Mouse (Mus musculus) olfactory bulb, adult 2 months (tissue): ENCODE measurements around the gene Slc35c1. TPM values are rescaled to one million over a fixed set of nuclear protein-coding genes. Genes with fewer than 3 reads are reported as not detected.

Experiments used
- H3K27ac ChIP-seq: fragments of 200-500 bp; 2 replicates; pipeline ENCODE4 v1.5.1; 2012; ENCODE audit warnings: low read depth, low read length; ENCODE audit not compliant: insufficient read depth
- H3K4me1 ChIP-seq: fragments of 200-500 bp; 2 replicates; pipeline ENCODE4 v1.6.1; 2012; ENCODE audit warnings: low read length; ENCODE audit not compliant: control insufficient read depth, insufficient read depth
- H3K4me3 ChIP-seq: fragments of 200-500 bp; 2 replicates; pipeline ENCODE4 v1.5.1; 2012; ENCODE audit warnings: mild to moderate bottlenecking, low read depth, low read length, moderate library complexity; ENCODE audit not compliant: insufficient read depth
- CTCF ChIP-seq: fragments of 200-500 bp; IDR thresholded peaks from 2 replicates; pipeline ENCODE4 v1.5.1; 2012; ENCODE audit warnings: low read depth, mild to moderate bottlenecking, low read length, moderate library complexity; ENCODE audit not compliant: insufficient read depth
- POLR2A ChIP-seq: fragments of 200-500 bp; IDR thresholded peaks from 2 replicates; pipeline ENCODE4 v1.6.1; 2012; ENCODE audit warnings: mild to moderate bottlenecking, low read depth, low read length, moderate library complexity; ENCODE audit not compliant: insufficient read depth
- WGBS: fragments of 180-500 bp; shearing (Covaris S2); methylation state at CpG from one replicate; pipeline ENCODE4 v1.1.7; 2018; 5-methylcytosine and 5-hydroxymethylcytosine counted together
- polyA plus RNA-seq: library from polyadenylated mRNA; stranded (reverse); fragments of >200 nt; gene quantifications from 2 replicates; pipeline ENCODE4 v1.2.4, GENCODE M21; 2012; ENCODE audit warnings: low replicate concordance; ENCODE audit not compliant: missing spikeins, insufficient read depth, insufficient read length

The Slc35c1 gene
- polyA plus RNA-seq, 1 experiment: not detected

DNA sequence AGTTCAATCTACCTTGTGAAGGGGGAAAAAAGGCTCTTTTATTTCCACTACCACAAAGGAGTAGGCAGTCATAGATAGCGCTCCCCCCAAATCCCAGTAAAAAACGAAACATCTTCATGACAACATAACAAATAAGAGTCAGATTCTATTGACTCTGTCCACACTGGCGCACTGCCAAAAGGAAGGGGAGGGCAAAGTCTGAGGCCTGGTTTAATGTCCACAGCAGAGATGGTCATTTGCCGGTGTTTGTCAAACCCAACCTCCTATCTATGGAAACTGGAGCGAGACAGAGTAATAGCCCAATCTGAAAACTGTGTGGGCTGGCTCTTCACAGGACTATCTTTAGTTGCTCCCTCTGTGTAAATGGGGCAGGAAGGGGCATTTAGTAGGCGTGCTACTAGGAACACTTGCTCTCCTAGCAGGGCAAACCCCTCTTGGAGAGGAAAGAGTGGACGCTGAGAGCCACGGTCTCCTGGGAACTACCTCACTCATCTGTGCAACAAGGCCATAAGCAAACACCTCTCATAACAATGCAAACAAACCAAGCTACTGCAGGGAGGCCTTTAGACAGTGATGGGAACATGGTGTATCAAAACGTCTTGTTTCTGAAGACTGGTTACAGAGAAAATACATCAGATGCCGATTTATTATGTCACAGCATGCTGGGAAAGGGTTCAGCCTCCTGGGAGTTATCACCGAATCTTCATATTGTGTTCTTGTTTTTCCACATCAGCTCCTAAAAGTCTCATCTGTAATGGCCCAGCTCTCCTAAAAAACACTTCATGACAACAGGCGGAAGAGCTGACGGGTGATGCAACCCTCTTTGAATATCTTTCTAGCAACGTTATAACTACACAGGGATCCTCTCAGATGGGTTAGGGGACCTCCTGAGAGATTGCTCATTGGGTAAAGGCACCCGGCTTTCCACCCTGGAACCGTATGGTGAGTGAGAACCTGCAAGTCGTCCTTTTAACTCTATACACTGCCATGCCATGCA is 27.7 kb downstream of the Slc35c1 start:
- Histone ChIP-seq H3K4me3 (peak overlapping the region; percentile 96), H3K4me1 (peaks cover 25% of the 10 kb centered on the region), H3K27ac (peak overlapping the region; percentile 88)
- WGBS: 5% methylated on average over 17 of the region's 17 CpGs
- TF ChIP-seq POLR2A (no peak), CTCF (no peak)

DNA sequence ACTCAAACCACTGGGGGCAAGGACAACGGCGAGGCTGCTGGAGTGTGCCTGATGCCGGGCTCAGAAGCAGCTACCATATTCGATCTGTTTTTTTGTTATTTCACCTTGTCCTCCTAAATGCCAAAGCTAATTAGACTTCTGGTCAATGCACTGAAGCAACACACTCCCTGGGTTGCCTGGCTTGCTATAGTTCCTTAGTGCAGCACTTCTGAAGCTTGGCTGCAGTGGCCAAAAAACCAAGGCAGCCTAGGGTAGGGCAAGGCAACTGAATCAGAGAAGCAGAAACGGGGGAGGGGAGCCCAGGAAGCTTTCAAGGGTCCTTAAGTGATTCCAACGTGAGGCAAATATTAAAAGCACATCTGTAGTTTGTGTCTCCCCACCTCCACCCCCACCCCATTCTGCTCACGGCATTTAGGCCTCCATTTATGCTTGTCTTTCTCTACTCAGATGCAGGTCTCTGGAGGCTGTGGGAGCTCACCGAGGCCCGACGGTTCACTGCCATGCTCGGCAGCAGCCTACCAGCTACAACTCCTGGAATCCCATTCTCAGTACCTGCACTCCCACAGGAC is 28.6 kb downstream of the Slc35c1 start:
- WGBS: 6% methylated on average over 11 of the region's 11 CpGs
- Histone ChIP-seq H3K27ac (peak overlapping the region; percentile 88), H3K4me3 (peak overlapping the region; percentile 96), H3K4me1 (peaks cover 28% of the 10 kb centered on the region)
- TF ChIP-seq CTCF (no peak), POLR2A (0 out of 2 replicates have a peak, but pooled peaks have one; percentile 6)

DNA sequence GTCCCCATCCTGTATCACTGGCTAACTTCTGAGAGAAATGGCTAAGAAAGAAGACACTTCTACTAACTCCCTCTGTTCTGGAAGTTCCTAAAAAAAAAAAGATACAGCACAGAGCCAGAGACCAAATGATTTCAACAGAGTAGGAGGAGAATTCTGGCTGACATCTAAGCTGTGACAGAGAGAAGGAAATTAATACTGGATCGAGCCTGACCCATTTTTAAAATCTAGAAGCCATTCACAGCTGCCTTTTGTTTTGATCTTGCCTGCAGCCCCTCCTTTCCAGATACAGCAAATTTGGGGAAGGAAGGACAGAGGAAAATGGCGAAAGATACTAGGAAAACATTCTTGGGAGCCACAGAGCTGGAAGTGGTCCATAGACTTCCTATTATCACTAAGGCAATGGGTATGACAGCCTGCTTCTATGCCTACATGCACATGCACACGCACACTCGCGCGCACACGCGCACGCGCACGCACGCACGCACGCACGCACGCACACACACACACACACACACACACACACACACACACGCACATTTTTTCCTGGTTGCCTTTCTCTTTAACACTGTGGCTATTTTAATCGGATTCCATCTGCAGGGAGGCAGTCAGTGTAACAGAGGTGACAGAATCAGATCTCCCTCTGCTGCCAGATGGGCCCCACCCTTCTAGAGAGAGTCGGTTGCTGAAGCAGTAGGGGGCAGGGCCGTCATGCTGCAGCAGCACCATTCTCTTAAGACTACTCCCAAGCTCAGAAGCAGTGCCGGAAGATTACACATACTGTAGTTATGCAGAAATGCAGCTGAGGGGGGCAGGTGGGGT is 29.4 kb downstream of the Slc35c1 start:
- no peak for TF ChIP-seq CTCF
- no peak for TF ChIP-seq POLR2A
- Histone ChIP-seq H3K4me3 (peak overlapping the region; percentile 96), H3K27ac (peak overlapping the region; percentile 88), H3K4me1 (peaks cover 34% of the 10 kb centered on the region)
- 13% methylated on average over 21 of the region's 21 CpGs for WGBS

DNA sequence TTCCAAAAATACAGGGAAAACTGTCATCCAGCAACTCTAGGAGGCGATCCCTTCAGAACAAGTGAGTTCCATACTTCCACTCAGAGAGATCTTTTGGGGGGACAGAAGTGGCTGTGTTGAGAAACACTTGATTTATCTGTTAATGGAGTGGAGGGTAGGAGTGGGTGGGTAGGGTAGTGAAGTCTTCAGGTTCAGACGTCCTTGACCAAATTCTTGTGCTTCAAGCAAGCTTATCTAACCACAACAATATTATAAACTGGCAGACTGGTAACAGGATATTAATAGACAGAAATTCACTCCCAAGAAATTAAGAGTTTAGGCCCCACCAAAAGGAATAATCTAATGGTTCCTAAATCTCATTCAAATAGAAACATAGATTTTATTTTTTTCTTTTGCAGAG is 30.2 kb downstream of the Slc35c1 start:
- Histone ChIP-seq H3K4me1 (peaks cover 37% of the 10 kb centered on the region), H3K4me3 (no peak overlapping the region), H3K27ac (0 out of 2 replicates have a peak overlapping the region, but pooled peaks have one; percentile 47)
- 44% methylated on average over 2 of the region's 2 CpGs for WGBS
- TF ChIP-seq POLR2A: no peak
- no peak for TF ChIP-seq CTCF

DNA sequence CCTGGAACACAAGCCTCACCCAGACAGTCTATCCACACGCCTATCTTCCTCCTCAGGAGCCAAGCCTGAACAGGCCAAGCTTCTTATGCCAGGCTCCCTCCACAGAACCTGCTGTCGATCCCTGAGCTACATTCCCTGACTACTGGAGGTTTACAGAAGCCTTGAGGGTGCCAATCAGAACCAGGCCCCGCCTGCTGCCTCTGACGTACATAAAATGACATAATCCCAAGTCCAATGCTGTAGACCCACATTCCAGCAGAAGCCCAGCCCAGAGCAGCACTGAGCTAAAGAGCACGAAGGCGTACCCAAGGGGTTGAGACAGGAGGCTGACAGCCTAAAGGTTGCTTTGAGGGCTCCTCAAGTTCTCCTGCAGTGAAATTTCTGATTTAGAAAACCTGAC is 32.5 kb downstream of the Slc35c1 start:
- Histone ChIP-seq H3K4me1 (peaks cover 56% of the 10 kb centered on the region), H3K27ac (peak overlapping the region; percentile 77), H3K4me3 (no peak overlapping the region)
- 19% methylated on average over 6 of the region's 6 CpGs for WGBS
- TF ChIP-seq CTCF (no peak), POLR2A (no peak)

DNA sequence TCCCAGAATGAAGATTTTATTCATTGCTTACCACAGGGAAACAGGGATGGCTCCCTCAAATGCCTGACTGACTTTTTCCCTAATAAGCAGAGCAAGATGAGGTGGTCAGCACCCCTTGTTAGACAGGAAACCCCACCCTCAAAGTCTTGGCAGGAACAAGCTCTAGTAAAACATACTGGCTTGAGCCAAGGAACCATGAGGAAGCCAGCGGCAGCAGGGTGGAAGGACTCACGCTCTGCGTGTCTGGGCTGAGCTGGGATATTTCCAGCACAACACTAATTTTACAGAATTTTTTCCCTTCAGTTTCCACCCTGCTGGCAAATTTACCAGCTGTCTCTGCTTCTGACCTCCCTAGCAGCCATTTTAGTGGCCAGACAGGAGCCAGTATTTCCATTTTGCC is 33.9 kb downstream of the Slc35c1 start:
- peaks cover 57% of the 10 kb centered on the region for H3K4me1 ChIP-seq

DNA sequence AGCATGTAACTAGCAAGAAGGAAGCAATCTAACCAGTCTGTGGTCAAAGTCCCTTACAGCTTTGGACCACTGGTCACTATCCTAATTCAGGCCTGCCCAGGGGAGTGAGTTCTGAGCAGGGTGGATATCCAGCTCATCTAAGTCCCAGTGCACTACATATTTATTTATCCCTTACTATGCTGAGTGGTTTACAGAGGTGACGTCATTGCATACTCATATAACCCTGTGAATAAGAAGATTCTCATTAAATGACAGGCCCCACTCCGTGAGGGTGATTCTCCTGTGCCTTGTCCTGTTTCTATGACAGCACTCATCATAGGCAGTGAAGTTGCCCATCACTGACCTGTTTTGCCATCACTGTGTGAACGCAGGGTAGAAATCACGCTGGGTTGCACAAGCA is 35.0 kb downstream of the Slc35c1 start:
- peaks cover 52% of the 10 kb centered on the region for H3K4me1 ChIP-seq
- TF ChIP-seq POLR2A (no peak), CTCF (no peak)
- H3K27ac ChIP-seq: peak overlapping the region; percentile 85
- 37% methylated on average over 4 of the region's 4 CpGs for WGBS
- H3K4me3 ChIP-seq: no peak overlapping the region

More for the DNA sequence above, 33.9 kb downstream of the Slc35c1 start:
- Histone ChIP-seq H3K4me3 (no peak overlapping the region), H3K27ac (peak overlapping the region; percentile 77)
- TF ChIP-seq CTCF (no peak), POLR2A (no peak)
- 15% methylated on average over 3 of the region's 3 CpGs for WGBS

DNA sequence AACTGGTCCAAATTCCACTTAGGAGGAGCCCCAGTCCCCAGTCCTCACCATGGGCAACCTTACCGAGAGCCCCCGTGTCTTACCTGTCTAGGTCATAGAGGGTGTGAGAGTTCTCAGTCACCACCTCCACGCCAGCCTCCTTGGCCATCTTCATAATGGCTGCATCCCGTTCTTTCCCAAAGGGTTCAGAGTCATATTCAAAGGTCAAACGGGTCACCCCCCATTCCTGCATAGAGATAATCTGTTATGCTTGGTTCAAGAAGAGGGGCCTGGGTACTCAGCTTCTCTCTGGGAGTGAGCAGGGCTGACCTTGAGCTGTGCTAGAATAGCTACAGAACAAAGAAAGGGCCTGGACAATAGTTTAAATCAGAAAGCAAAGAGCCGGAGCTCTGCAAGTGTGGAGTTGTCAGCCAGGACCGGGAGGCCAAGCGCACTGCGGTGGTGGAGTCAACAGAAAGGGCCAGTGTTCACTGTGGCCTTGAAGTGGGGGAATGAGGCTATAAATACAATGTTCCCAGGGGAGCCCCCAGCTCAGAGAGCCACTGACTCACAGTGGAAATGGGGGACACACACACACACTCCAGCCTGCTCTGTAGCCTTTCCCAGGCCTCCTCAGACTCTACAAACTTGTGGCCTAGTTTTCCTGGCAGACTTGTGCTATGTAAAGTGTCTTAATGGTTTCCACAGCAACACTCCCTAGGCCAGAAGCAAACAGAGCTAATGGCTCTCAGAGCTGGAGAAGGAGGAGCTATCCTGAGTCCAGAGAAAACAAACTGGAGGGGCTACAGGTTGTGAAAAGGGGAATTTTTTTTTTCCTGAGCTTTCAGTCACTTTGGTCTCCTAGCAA is 35.7 kb downstream of the Slc35c1 start:
- H3K4me3 ChIP-seq: no peak overlapping the region
- peak overlapping the region; percentile 85 for H3K27ac ChIP-seq
- 31% methylated on average over 9 of the region's 9 CpGs for WGBS
- TF ChIP-seq CTCF (no peak), POLR2A (no peak)
- H3K4me1 ChIP-seq: peaks cover 50% of the 10 kb centered on the region
